In the genomic region with DNA sequence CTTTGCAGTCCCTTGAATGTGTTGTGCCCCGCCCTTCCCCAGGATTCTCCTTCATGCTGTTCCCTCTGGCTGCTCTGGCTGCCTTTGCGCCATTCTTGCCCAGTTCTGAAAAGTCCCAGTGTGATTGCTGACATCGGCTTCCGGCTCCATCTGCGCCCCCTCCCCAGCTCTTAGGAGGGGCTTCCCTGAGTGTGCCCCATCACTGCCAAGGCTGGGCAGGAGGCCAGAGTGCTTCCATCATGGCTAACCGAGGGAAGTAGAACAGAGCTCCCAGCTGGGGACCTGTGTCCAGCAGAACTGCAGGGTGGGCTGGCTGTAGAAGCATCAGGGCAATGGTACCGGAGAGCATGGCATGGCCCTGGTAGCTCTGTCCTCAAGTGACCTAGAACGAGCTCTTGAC, we compare ENCODE assay signal across 13 mouse cellular contexts. TPM values are rescaled to one million over a fixed set of nuclear protein-coding genes. Genes with fewer than 3 reads are reported as not detected.
DNase-seq lines count a peak whose midpoint lies in the region; ATAC-seq lines count a peak whose summit lies in the region.
"Had no signal": no experiment of that assay in that cellular context is flagged by ENCODE, and none has a peak within 500 bp of the region (broad histone marks: within the 10 kb centered on the region; RNA-seq: fewer than 3 reads in every experiment).

No protein-coding gene starts in this region.

- no peak overlapping the region for H3K9ac ChIP-seq in embryonic facial prominence, embryonic 13.5 days
- H3K9ac ChIP-seq: embryonic facial prominence, embryonic 12.5 days; heart, embryonic 15.5 days had no signal

- H3K27ac ChIP-seq in embryonic facial prominence, embryonic 13.5 days: 0 out of 2 replicates have a peak overlapping the region, but pooled peaks have one; percentile 28
- no peak overlapping the region for H3K27ac ChIP-seq in embryonic facial prominence, embryonic 10.5 days (replicated peaks)
- H3K27ac ChIP-seq: embryonic facial prominence, embryonic 12.5 days; heart, embryonic 15.5 days had no signal

- intact Hi-C loops in left cerebral cortex, postnatal 4 days (cut with DNase I): no loop called here
- intact Hi-C loops in left cerebral cortex, postnatal 25 days (cut with DNase I): no loop called here

- H3K27me3 ChIP-seq in embryonic facial prominence, embryonic 13.5 days: peaks cover 5% of the 10 kb centered on the region
- H3K27me3 ChIP-seq in embryonic facial prominence, embryonic 10.5 days (replicated peaks; ENCODE audit: low read depth, poor library complexity, severe bottlenecking): peaks cover 5% of the 10 kb centered on the region

- 71% methylated on average over 8 of the region's 8 CpGs for WGBS in embryonic facial prominence, embryonic 13.5 days
- WGBS in embryonic facial prominence, embryonic 10.5 days: 79% methylated on average over 8 of the region's 8 CpGs

- no peaks in the 10 kb centered on the region for H3K36me3 ChIP-seq in embryonic facial prominence, embryonic 13.5 days
- H3K36me3 ChIP-seq in embryonic facial prominence, embryonic 10.5 days (replicated peaks): no peaks in the 10 kb centered on the region
- H3K36me3 ChIP-seq: embryonic facial prominence, embryonic 12.5 days; heart, embryonic 15.5 days had no signal

- 0 out of 2 replicates have a peak, but pooled peaks have one; percentile 15 for ATAC-seq in embryonic facial prominence, embryonic 13.5 days (ENCODE audit: insufficient number of reproducible peaks, insufficient read depth, low FRiP score, low TSS enrichment, low read depth)

- no peak for DNase-seq in embryonic facial prominence, embryonic 10.5 days (ENCODE audit: low spot score)
- DNase-seq in left cerebral cortex, postnatal 4 days: peak; percentile 97
- no peak for DNase-seq in left cerebral cortex, postnatal 25 days (ENCODE audit: low spot score in 2 of 2)
- peak; percentile 21 for DNase-seq in brain, adult 2 months (ENCODE audit: low read depth, low spot score)
- peak; percentile 58 to 87 for DNase-seq in cerebellum, postnatal 4 days (ENCODE audit: low spot score in 2 of 2)
- no peak for DNase-seq in adrenal gland, postnatal 14 days
- DNase-seq in thymus, postnatal 14 days: no peak
- DNase-seq: kidney, adult 18-20 months; layer of hippocampus, adult 9-11 months had no signal

- no peak overlapping the region for H3K4me3 ChIP-seq in embryonic facial prominence, embryonic 13.5 days
- H3K4me3 ChIP-seq in embryonic facial prominence, embryonic 10.5 days: no peak overlapping the region
- H3K4me3 ChIP-seq: embryonic facial prominence, embryonic 12.5 days; heart, embryonic 15.5 days had no signal

- peaks cover 14% of the 10 kb centered on the region for H3K4me1 ChIP-seq in embryonic facial prominence, embryonic 13.5 days
- H3K4me1 ChIP-seq in embryonic facial prominence, embryonic 10.5 days: peaks cover 5% of the 10 kb centered on the region; the same call in 1 of the 2 replicates

- H3K9me3 ChIP-seq in embryonic facial prominence, embryonic 13.5 days: no peaks in the 10 kb centered on the region
- no peaks in the 10 kb centered on the region for H3K9me3 ChIP-seq in embryonic facial prominence, embryonic 10.5 days
- H3K9me3 ChIP-seq: embryonic facial prominence, embryonic 12.5 days; heart, embryonic 15.5 days had no signal

- no peak overlapping the region for H3K4me2 ChIP-seq in embryonic facial prominence, embryonic 13.5 days
- H3K4me2 ChIP-seq: embryonic facial prominence, embryonic 12.5 days; heart, embryonic 15.5 days had no signal

RNA-seq across cellular contexts. Expression of a gene that starts 14.8 kb away (rescaled TPM):
- 3.1 and 4.5 TPM in 2 replicates for polyA plus RNA-seq in embryonic facial prominence, embryonic 13.5 days (2015; fragmentation: Nextera tagmentation; extraction: Ambion mirVana)
- polyA plus RNA-seq in embryonic facial prominence, embryonic 10.5 days (2016; fragmentation: Nextera tagmentation; extraction: Ambion mirVana): 0.80 and 1.4 TPM in 2 replicates
- total RNA-seq in left cerebral cortex, postnatal 4 days (2021): 10 to 100 TPM; 58.8 to 61.8 TPM
- total RNA-seq in left cerebral cortex, postnatal 25 days (2021): 100 to 1,000 TPM; 191 to 198 TPM
- total RNA-seq in adrenal gland, postnatal 14 days (2021): 0.41 and 0.71 TPM in 2 replicates
- polyA plus RNA-seq: thymus, postnatal 0 days had no signal

RNA-seq across cellular contexts. Expression of a gene that starts 57.8 kb away (rescaled TPM):
- polyA plus RNA-seq in embryonic facial prominence, embryonic 13.5 days (2015; fragmentation: Nextera tagmentation; extraction: Ambion mirVana): 9.9 and 11.2 TPM in 2 replicates
- polyA plus RNA-seq in embryonic facial prominence, embryonic 10.5 days (2016; fragmentation: Nextera tagmentation; extraction: Ambion mirVana): 14.2 and 14.9 TPM in 2 replicates
- 10 to 100 TPM; 33.0 to 33.1 TPM for total RNA-seq in left cerebral cortex, postnatal 4 days (2021)
- 10 to 100 TPM; 32.7 to 37.5 TPM for total RNA-seq in left cerebral cortex, postnatal 25 days (2021)
- total RNA-seq in adrenal gland, postnatal 14 days (2021): 36.5 and 37.0 TPM in 2 replicates

Comparison
In these comparisons a context has a peak if more than half of its experiments do, and no peak if none do; other contexts are left out.
1. DNase-seq: peak in left cerebral cortex, postnatal 4 days (single experiment), brain, adult 2 months (single experiment) and cerebellum, postnatal 4 days (2 of 2); none in embryonic facial prominence, embryonic 10.5 days (single experiment), left cerebral cortex, postnatal 25 days (0 of 2), adrenal gland, postnatal 14 days (single experiment) and thymus, postnatal 14 days (single experiment).
2. RNA of a gene that starts 14.8 kb away (total RNA-seq): 191 to 198 TPM in left cerebral cortex, postnatal 25 days and 58.8 to 61.8 TPM in left cerebral cortex, postnatal 4 days; 0.41 to 0.71 TPM in adrenal gland, postnatal 14 days; every median in the first group is over 10 times any median in the second.